Mouse (Mus musculus) heart, embryonic 13.5 days (tissue): ENCODE measurements around the gene Bri3. TPM values are rescaled to one million over a fixed set of nuclear protein-coding genes. Genes with fewer than 3 reads are reported as not detected.

Source experiments
- ATAC-seq: fragments of 200-750 bp; cut with Nextera tagmentation; 2 replicates; pipeline ENCODE4 v1.8.0; 2017; ENCODE audit warnings: moderate TSS enrichment; ENCODE audit not compliant: insufficient number of reproducible peaks, low FRiP score, low TSS enrichment; ENCODE audit errors: extremely low read depth
- H3K27ac ChIP-seq: fragments of 300-500 bp; sonication (generic); replicated peaks from 2 replicates; pipeline ENCODE4 v1.5.1; 2015; ENCODE audit warnings: moderate library complexity, mild to moderate bottlenecking, inconsistent platforms
- H3K27me3 ChIP-seq: fragments of 300-500 bp; sonication (generic); replicated peaks from 2 replicates; pipeline ENCODE4 v1.6.1; 2015; ENCODE audit warnings: mild to moderate bottlenecking, inconsistent platforms
- H3K36me3 ChIP-seq: fragments of 300-500 bp; sonication (generic); 2 replicates; pipeline ENCODE4 v1.6.1; 2015; ENCODE audit warnings: mild to moderate bottlenecking, inconsistent platforms
- H3K4me1 ChIP-seq: fragments of 300-500 bp; sonication (generic); 2 replicates; pipeline ENCODE4 v1.6.1; 2015; ENCODE audit warnings: inconsistent platforms
- H3K4me2 ChIP-seq: fragments of 300-500 bp; sonication (generic); 2 replicates; pipeline ENCODE4 v1.6.1; 2015; ENCODE audit warnings: inconsistent platforms, mild to moderate bottlenecking, moderate library complexity
- H3K4me3 ChIP-seq: fragments of 300-500 bp; sonication (generic); 2 replicates; pipeline ENCODE4 v1.5.1; 2015; ENCODE audit warnings: moderate library complexity, mild to moderate bottlenecking, inconsistent platforms
- H3K9ac ChIP-seq: fragments of 300-500 bp; sonication (generic); 2 replicates; pipeline ENCODE4 v1.6.1; 2015; ENCODE audit warnings: inconsistent platforms, mild to moderate bottlenecking, moderate library complexity
- H3K9me3 ChIP-seq: fragments of 300-500 bp; sonication (generic); 2 replicates; pipeline ENCODE4 v1.6.1; 2016; ENCODE audit warnings: inconsistent platforms
- WGBS: fragments of 180-500 bp; shearing (Covaris S2); methylation state at CpG from one replicate; pipeline ENCODE4 v1.1.7; 2015; ENCODE audit warnings: mixed read lengths; 5-methylcytosine and 5-hydroxymethylcytosine counted together
- polyA plus RNA-seq: library from polyadenylated mRNA; unstranded; fragments of >200 nt; fragmentation: Nextera tagmentation; extraction: Ambion mirVana; gene quantifications from 2 replicates; pipeline ENCODE4 v1.2.1, GENCODE M21; 2015

Bri3 gene
- polyA plus RNA-seq, 1 experiment from 2014 or later: 126 TPM

GRCm38 (mm10) chr5:144219306-144219705 is 24.9 kb upstream of the Bri3 start:
- Histone ChIP-seq H3K9ac (0 out of 2 replicates have a peak overlapping the region, but pooled peaks have one; percentile 33), H3K4me2 (no peak overlapping the region), H3K27ac (no peak overlapping the region), H3K4me1 (peaks cover 22% of the 10 kb centered on the region), H3K4me3 (no peak overlapping the region), H3K9me3 (no peaks in the 10 kb centered on the region), H3K27me3 (no peaks in the 10 kb centered on the region), H3K36me3 (peaks cover 22% of the 10 kb centered on the region)
- 57% methylated on average over 12 of the region's 12 CpGs for WGBS
- no peak for ATAC-seq

GRCm38 (mm10) chr5:144219936-144220335 is 24.3 kb upstream of the Bri3 start:
- no peak for ATAC-seq
- H3K9me3 ChIP-seq: no peaks in the 10 kb centered on the region
- no peak overlapping the region for H3K9ac ChIP-seq
- H3K27ac ChIP-seq: no peak overlapping the region
- peaks cover 25% of the 10 kb centered on the region for H3K4me1 ChIP-seq
- H3K27me3 ChIP-seq: no peaks in the 10 kb centered on the region
- 83% methylated on average over 5 of the region's 5 CpGs for WGBS
- H3K4me3 ChIP-seq: no peak overlapping the region
- peaks cover 18% of the 10 kb centered on the region for H3K36me3 ChIP-seq
- no peak overlapping the region for H3K4me2 ChIP-seq

GRCm38 (mm10) chr5:144221305-144221704 is 22.9 kb upstream of the Bri3 start:
- H3K4me2 ChIP-seq: peak overlapping the region; percentile 79

GRCm38 (mm10) chr5:144222811-144223502 is 21.3 kb upstream of the Bri3 start:
- H3K4me1 ChIP-seq: peaks cover 25% of the 10 kb centered on the region
- peak overlapping the region; percentile 79 for H3K4me2 ChIP-seq
- no peaks in the 10 kb centered on the region for H3K27me3 ChIP-seq
- WGBS: 2% methylated on average over 25 of the region's 25 CpGs
- H3K9me3 ChIP-seq: no peaks in the 10 kb centered on the region
- H3K27ac ChIP-seq: peak overlapping the region; percentile 67
- peak overlapping the region; percentile 89 for H3K9ac ChIP-seq
- no peak for ATAC-seq
- peak overlapping the region; percentile 80 for H3K4me3 ChIP-seq
- no peaks in the 10 kb centered on the region for H3K36me3 ChIP-seq

More at GRCm38 (mm10) chr5:144221305-144221704, 22.9 kb upstream of the Bri3 start:
- Histone ChIP-seq H3K9me3 (no peaks in the 10 kb centered on the region), H3K36me3 (peaks cover 10% of the 10 kb centered on the region), H3K4me3 (no peak overlapping the region), H3K9ac (no peak overlapping the region), H3K27me3 (no peaks in the 10 kb centered on the region), H3K4me1 (peaks cover 25% of the 10 kb centered on the region), H3K27ac (0 out of 2 replicates have a peak overlapping the region, but pooled peaks have one; percentile 17)
- no peak for ATAC-seq
- WGBS: 57% methylated on average over 4 of the region's 4 CpGs

- ATAC-seq: peak; percentile 95
- Histone ChIP-seq H3K9ac (peak within 1 kb of the TSS; percentile 91), H3K4me2 (peak within 1 kb of the TSS; percentile 79), H3K9me3 (no peaks in the 10 kb centered on the region), H3K4me3 (peak within 1 kb of the TSS; percentile 80), H3K36me3 (no peaks in the 10 kb centered on the region), H3K27me3 (no peaks in the 10 kb centered on the region), H3K4me1 (peaks cover 25% of the 10 kb centered on the region), H3K27ac (peak within 1 kb of the TSS; percentile 80)
- WGBS: 0% methylated on average over 37 of the region's 37 CpGs
These were observed 20.8 kb upstream of the Bri3 start, which contains the start of gene Tecpr1 for GRCm38 (mm10) chr5:144223503-144223862. Gene Tecpr1, minus strand, starts transcription at chr5:144223615.

GRCm38 (mm10) chr5:144223899-144224816 is 20.1 kb upstream of the Bri3 start:
- peak overlapping the region; percentile 80 for H3K27ac ChIP-seq
- H3K4me1 ChIP-seq: peaks cover 22% of the 10 kb centered on the region
- no peak for ATAC-seq
- peak overlapping the region; percentile 91 for H3K9ac ChIP-seq
- H3K4me3 ChIP-seq: peak overlapping the region; percentile 80
- no peaks in the 10 kb centered on the region for H3K9me3 ChIP-seq
- no peaks in the 10 kb centered on the region for H3K36me3 ChIP-seq
- 25% methylated on average over 18 of the region's 18 CpGs for WGBS
- H3K27me3 ChIP-seq: no peaks in the 10 kb centered on the region
- peak overlapping the region; percentile 79 for H3K4me2 ChIP-seq

GRCm38 (mm10) chr5:144226220-144226619 is 18.0 kb upstream of the Bri3 start:
- peaks cover 21% of the 10 kb centered on the region for H3K4me1 ChIP-seq
- no peak overlapping the region for H3K4me2 ChIP-seq
- no peaks in the 10 kb centered on the region for H3K27me3 ChIP-seq
- no peak for ATAC-seq
- no peak overlapping the region for H3K27ac ChIP-seq
- no peaks in the 10 kb centered on the region for H3K36me3 ChIP-seq
- peaks cover 6% of the 10 kb centered on the region; the same call in 1 of the 2 replicates for H3K9me3 ChIP-seq
- whole genome bisulfite sequencing: 35% methylated on average over 11 of the region's 11 CpGs
- H3K9ac ChIP-seq: no peak overlapping the region
- no peak overlapping the region for H3K4me3 ChIP-seq

- H3K27ac ChIP-seq: no peak overlapping the region
- H3K36me3 ChIP-seq: no peaks in the 10 kb centered on the region
- H3K4me1 ChIP-seq: no peaks in the 10 kb centered on the region
- H3K9me3 ChIP-seq: peaks cover 9% of the 10 kb centered on the region; the same call in 1 of the 2 replicates
- no peaks in the 10 kb centered on the region for H3K27me3 ChIP-seq
- H3K4me2 ChIP-seq: no peak overlapping the region
- 80% methylated on average over 7 of the region's 7 CpGs for WGBS
- H3K4me3 ChIP-seq: no peak overlapping the region
- no peak for ATAC-seq
- no peak overlapping the region for H3K9ac ChIP-seq
These were observed 14.0 kb upstream of the Bri3 start for GRCm38 (mm10) chr5:144230216-144230615.

- no peaks in the 10 kb centered on the region for H3K27me3 ChIP-seq
- peaks cover 9% of the 10 kb centered on the region; the same call in 1 of the 2 replicates for H3K9me3 ChIP-seq
- 67% methylated on average over 1 of the region's 1 CpGs for WGBS
- H3K4me3 ChIP-seq: no peak overlapping the region
- no peak overlapping the region for H3K4me2 ChIP-seq
- ATAC-seq: no peak
- no peak overlapping the region for H3K27ac ChIP-seq
- no peaks in the 10 kb centered on the region for H3K4me1 ChIP-seq
- H3K36me3 ChIP-seq: no peaks in the 10 kb centered on the region
- H3K9ac ChIP-seq: no peak overlapping the region
These were observed 12.8 kb upstream of the Bri3 start for GRCm38 (mm10) chr5:144231410-144231809.

GRCm38 (mm10) chr5:144232531-144232930 is 11.7 kb upstream of the Bri3 start:
- Histone ChIP-seq H3K36me3 (no peaks in the 10 kb centered on the region), H3K9ac (no peak overlapping the region), H3K9me3 (peaks cover 9% of the 10 kb centered on the region; the same call in 1 of the 2 replicates), H3K4me3 (no peak overlapping the region), H3K4me1 (no peaks in the 10 kb centered on the region), H3K27ac (no peak overlapping the region), H3K27me3 (no peaks in the 10 kb centered on the region), H3K4me2 (no peak overlapping the region)
- WGBS: 84% methylated on average over 5 of the region's 5 CpGs
- ATAC-seq: no peak

- 64% methylated on average over 6 of the region's 6 CpGs for WGBS
- H3K36me3 ChIP-seq: no peaks in the 10 kb centered on the region
- H3K27me3 ChIP-seq: no peaks in the 10 kb centered on the region
- H3K9me3 ChIP-seq: peaks cover 9% of the 10 kb centered on the region; the same call in 1 of the 2 replicates
- no peak overlapping the region for H3K4me3 ChIP-seq
- no peak overlapping the region for H3K27ac ChIP-seq
- H3K4me1 ChIP-seq: no peaks in the 10 kb centered on the region
- no peak overlapping the region for H3K4me2 ChIP-seq
- H3K9ac ChIP-seq: no peak overlapping the region
- no peak for ATAC-seq
These were observed 10.0 kb upstream of the Bri3 start for GRCm38 (mm10) chr5:144234222-144234621.
